Mouse (Mus musculus) bone marrow, adult 2 months (tissue): ENCODE measurements around the gene Rif1.

Experiments used
- CTCF ChIP-seq: fragments of 200-500 bp; IDR thresholded peaks from 2 replicates; pipeline ENCODE4 v1.5.1; 2011; ENCODE audit warnings: low read length, control low read depth; ENCODE audit not compliant: control insufficient read depth, insufficient read depth
- POLR2A ChIP-seq: fragments of 200-500 bp; IDR thresholded peaks from 2 replicates; pipeline ENCODE4 v1.6.1; 2011; ENCODE audit warnings: low read depth, mild to moderate bottlenecking, control low read depth, low read length, borderline replicate concordance; ENCODE audit not compliant: control insufficient read depth

DNA sequence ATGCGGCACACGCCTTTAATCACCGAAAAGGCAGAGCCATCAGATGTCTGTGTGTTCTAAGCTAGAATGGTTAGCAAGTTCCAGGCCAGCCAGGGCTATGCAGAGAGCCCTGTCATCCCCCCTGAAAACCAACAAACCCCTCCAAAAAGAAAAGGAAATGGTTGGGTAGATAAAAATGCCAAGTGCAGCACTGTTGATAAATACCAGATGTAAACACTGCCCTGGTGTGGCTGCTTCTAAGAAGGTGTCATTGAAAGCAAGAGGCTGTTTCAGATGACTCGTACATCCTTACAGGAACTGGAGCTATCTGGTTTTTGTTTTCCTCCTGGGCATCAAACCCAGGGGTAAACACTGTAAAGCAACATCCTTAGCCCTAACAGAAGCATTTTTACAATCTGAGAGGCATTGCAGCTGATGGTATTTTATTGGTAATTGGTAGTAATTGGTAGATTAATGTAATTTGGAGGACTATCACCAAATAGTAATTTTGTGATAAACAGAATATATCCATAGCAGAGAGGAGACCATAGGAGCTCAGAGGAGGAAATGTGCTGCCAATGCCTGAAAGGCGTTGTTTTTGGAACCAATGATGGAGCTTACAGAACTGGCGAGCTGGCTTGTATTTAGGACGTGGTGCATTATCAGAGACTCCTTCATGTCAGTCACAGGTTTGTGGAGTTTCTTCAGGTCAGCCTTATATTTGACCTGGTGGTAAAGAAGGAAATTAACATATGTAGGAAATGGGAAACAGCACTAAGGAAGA is 96.8 kb downstream of the Rif1 start:
- TF ChIP-seq CTCF (no peak), POLR2A (no peak)
